Mouse (Mus musculus) embryonic facial prominence, embryonic 13.5 days (tissue): ENCODE measurements around the gene Tbx5. TPM values are rescaled to one million over a fixed set of nuclear protein-coding genes. Genes with fewer than 3 reads are reported as not detected.

ENCODE experiments used
- ATAC-seq: fragments of 200-750 bp; cut with Nextera tagmentation; 2 replicates; pipeline ENCODE4 v1.8.0; 2017; ENCODE audit warnings: low read depth; ENCODE audit not compliant: insufficient number of reproducible peaks, insufficient read depth, low FRiP score, low TSS enrichment
- H3K27ac ChIP-seq: fragments of 300-500 bp; sonication (generic); 2 replicates; pipeline ENCODE4 v1.5.1; 2015; ENCODE audit warnings: moderate library complexity, mild to moderate bottlenecking, inconsistent platforms
- H3K27me3 ChIP-seq: fragments of 300-500 bp; sonication (generic); 2 replicates; pipeline ENCODE4 v1.6.1; 2015; ENCODE audit warnings: mild to moderate bottlenecking, inconsistent platforms
- H3K36me3 ChIP-seq: fragments of 300-500 bp; sonication (generic); 2 replicates; pipeline ENCODE4 v1.6.1; 2015; ENCODE audit warnings: mild to moderate bottlenecking, inconsistent platforms
- H3K4me1 ChIP-seq: fragments of 300-500 bp; sonication (generic); 2 replicates; pipeline ENCODE4 v1.6.1; 2015; ENCODE audit warnings: inconsistent platforms
- H3K4me2 ChIP-seq: fragments of 300-500 bp; sonication (generic); 2 replicates; pipeline ENCODE4 v1.6.1; 2015; ENCODE audit warnings: moderate library complexity, mild to moderate bottlenecking, inconsistent platforms
- H3K4me3 ChIP-seq: fragments of 300-500 bp; sonication (generic); 2 replicates; pipeline ENCODE4 v1.5.1; 2015; ENCODE audit warnings: mild to moderate bottlenecking, inconsistent platforms
- H3K9ac ChIP-seq: fragments of 300-500 bp; sonication (generic); 2 replicates; pipeline ENCODE4 v1.6.1; 2015; ENCODE audit warnings: mild to moderate bottlenecking, inconsistent platforms
- H3K9me3 ChIP-seq: fragments of 300-500 bp; sonication (generic); 2 replicates; pipeline ENCODE4 v1.6.1; 2016; ENCODE audit warnings: inconsistent platforms
- WGBS: fragments of 180-500 bp; shearing (Covaris S2); methylation state at CpG from one replicate; pipeline ENCODE4 v1.1.7; 2015; ENCODE audit warnings: mixed read lengths; 5-methylcytosine and 5-hydroxymethylcytosine counted together
- polyA plus RNA-seq: library from polyadenylated mRNA; unstranded; fragments of >200 nt; fragmentation: Nextera tagmentation; extraction: Ambion mirVana; gene quantifications from 2 replicates; pipeline ENCODE4 v1.2.1, GENCODE M21; 2015

Tbx5 gene
- polyA plus RNA-seq, 1 experiment from 2014 or later, result 1.4 TPM

GRCm38 (mm10) chr5:119857052-119857451, 24.6 kb downstream of the Tbx5 start:
- ATAC-seq, result no peak
- H3K36me3 ChIP-seq, result no peaks in the 10 kb centered on the region
- H3K9me3 ChIP-seq, result no peaks in the 10 kb centered on the region
- no peak overlapping the region for H3K9ac ChIP-seq
- H3K27me3 ChIP-seq, result peaks cover 37% of the 10 kb centered on the region
- H3K27ac ChIP-seq, result no peak overlapping the region
- no peak overlapping the region for H3K4me2 ChIP-seq
- H3K4me3 ChIP-seq, result no peak overlapping the region
- WGBS, result 38% methylated on average over 4 of the region's 4 CpGs
- no peaks in the 10 kb centered on the region for H3K4me1 ChIP-seq

- H3K27me3 ChIP-seq, result peaks cover 50% of the 10 kb centered on the region
- no peak overlapping the region for H3K4me3 ChIP-seq
- no peak overlapping the region for H3K4me2 ChIP-seq
- no peak overlapping the region for H3K27ac ChIP-seq
- peaks cover 4% of the 10 kb centered on the region for H3K4me1 ChIP-seq
- no peak overlapping the region for H3K9ac ChIP-seq
- no peaks in the 10 kb centered on the region for H3K9me3 ChIP-seq
- no peak for ATAC-seq
- WGBS, result 58% methylated on average over 5 of the region's 5 CpGs
- no peaks in the 10 kb centered on the region for H3K36me3 ChIP-seq
These were observed 28.8 kb downstream of the Tbx5 start for GRCm38 (mm10) chr5:119861301-119861700.

- no peak for ATAC-seq
- Histone ChIP-seq H3K9me3 (no peaks in the 10 kb centered on the region), H3K4me3 (no peak overlapping the region), H3K4me2 (no peak overlapping the region), H3K36me3 (no peaks in the 10 kb centered on the region), H3K4me1 (peaks cover 14% of the 10 kb centered on the region), H3K27ac (no peak overlapping the region), H3K9ac (no peak overlapping the region), H3K27me3 (peaks cover 51% of the 10 kb centered on the region)
- 85% methylated on average over 5 of the region's 5 CpGs for WGBS
These were observed 30.0 kb downstream of the Tbx5 start for GRCm38 (mm10) chr5:119862431-119862830.

GRCm38 (mm10) chr5:119866277-119867235, 34.1 kb downstream of the Tbx5 start:
- Histone ChIP-seq H3K27me3 (peaks cover 38% of the 10 kb centered on the region), H3K4me3 (peak overlapping the region; percentile 26), H3K36me3 (no peaks in the 10 kb centered on the region), H3K4me2 (peak overlapping the region; percentile 57), H3K27ac (no peak overlapping the region; the same call in none of the 2 replicates), H3K9me3 (no peaks in the 10 kb centered on the region), H3K9ac (0 out of 2 replicates have a peak overlapping the region, but pooled peaks have one; percentile 40), H3K4me1 (peaks cover 14% of the 10 kb centered on the region)
- 8% methylated on average over 31 of the region's 31 CpGs for WGBS
- 0 out of 2 replicates have a peak, but pooled peaks have one; percentile 52 for ATAC-seq

GRCm38 (mm10) chr5:119867986-119868385, 35.5 kb downstream of the Tbx5 start:
- Histone ChIP-seq H3K27ac (no peak overlapping the region), H3K4me3 (no peak overlapping the region), H3K9ac (no peak overlapping the region), H3K27me3 (peaks cover 38% of the 10 kb centered on the region), H3K4me1 (peaks cover 14% of the 10 kb centered on the region), H3K4me2 (no peak overlapping the region), H3K36me3 (no peaks in the 10 kb centered on the region), H3K9me3 (no peaks in the 10 kb centered on the region)
- no peak for ATAC-seq
- 53% methylated on average over 6 of the region's 6 CpGs for WGBS

GRCm38 (mm10) chr5:119875421-119875820, 43.0 kb downstream of the Tbx5 start:
- peaks cover 15% of the 10 kb centered on the region for H3K27me3 ChIP-seq
- no peak for ATAC-seq
- H3K4me1 ChIP-seq, result peaks cover 15% of the 10 kb centered on the region
- no peaks in the 10 kb centered on the region for H3K36me3 ChIP-seq
- H3K4me3 ChIP-seq, result no peak overlapping the region
- H3K9me3 ChIP-seq, result no peaks in the 10 kb centered on the region
- WGBS, result 24% methylated on average over 2 of the region's 2 CpGs
- H3K27ac ChIP-seq, result no peak overlapping the region
- no peak overlapping the region for H3K4me2 ChIP-seq
- no peak overlapping the region for H3K9ac ChIP-seq

GRCm38 (mm10) chr5:119877185-119877584, 44.7 kb downstream of the Tbx5 start:
- 74% methylated on average over 6 of the region's 6 CpGs for WGBS

GRCm38 (mm10) chr5:119885595-119885994, 53.1 kb downstream of the Tbx5 start:
- Histone ChIP-seq H3K27me3 (no peaks in the 10 kb centered on the region), H3K4me1 (no peaks in the 10 kb centered on the region), H3K27ac (no peak overlapping the region), H3K36me3 (no peaks in the 10 kb centered on the region), H3K4me2 (no peak overlapping the region), H3K4me3 (no peak overlapping the region), H3K9me3 (no peaks in the 10 kb centered on the region), H3K9ac (no peak overlapping the region)
- 83% methylated on average over 6 of the region's 8 CpGs for WGBS
- no peak for ATAC-seq

More at GRCm38 (mm10) chr5:119877185-119877584, 44.7 kb downstream of the Tbx5 start:
- Histone ChIP-seq H3K27me3 (peaks cover 15% of the 10 kb centered on the region), H3K9me3 (no peaks in the 10 kb centered on the region), H3K36me3 (no peaks in the 10 kb centered on the region), H3K4me3 (no peak overlapping the region), H3K27ac (no peak overlapping the region), H3K4me1 (peaks cover 15% of the 10 kb centered on the region), H3K4me2 (no peak overlapping the region), H3K9ac (no peak overlapping the region)
- no peak for ATAC-seq

GRCm38 (mm10) chr5:119887381-119887780, 54.9 kb downstream of the Tbx5 start:
- no peak overlapping the region for H3K9ac ChIP-seq
- no peaks in the 10 kb centered on the region for H3K36me3 ChIP-seq
- no peaks in the 10 kb centered on the region for H3K27me3 ChIP-seq
- no peak overlapping the region for H3K27ac ChIP-seq
- no peak overlapping the region for H3K4me2 ChIP-seq
- H3K9me3 ChIP-seq, result no peaks in the 10 kb centered on the region
- 81% methylated on average over 8 of the region's 8 CpGs for WGBS
- H3K4me1 ChIP-seq, result peaks cover 8% of the 10 kb centered on the region
- no peak overlapping the region for H3K4me3 ChIP-seq
- no peak for ATAC-seq

- no peak overlapping the region for H3K4me2 ChIP-seq
- 26% methylated on average over 5 of the region's 5 CpGs for WGBS
- no peak overlapping the region for H3K27ac ChIP-seq
- H3K9ac ChIP-seq, result no peak overlapping the region
- H3K4me1 ChIP-seq, result peaks cover 10% of the 10 kb centered on the region
- no peak overlapping the region for H3K4me3 ChIP-seq
- no peak for ATAC-seq
- H3K27me3 ChIP-seq, result 0 out of 2 replicates have a peak, but pooled peaks cover 3% of the 10 kb centered on the region
- H3K9me3 ChIP-seq, result no peaks in the 10 kb centered on the region
- no peaks in the 10 kb centered on the region for H3K36me3 ChIP-seq
These were observed 59.5 kb downstream of the Tbx5 start for GRCm38 (mm10) chr5:119891960-119892359.

GRCm38 (mm10) chr5:119893060-119893459, 60.6 kb downstream of the Tbx5 start:
- Histone ChIP-seq H3K27me3 (0 out of 2 replicates have a peak, but pooled peaks cover 3% of the 10 kb centered on the region), H3K4me2 (no peak overlapping the region), H3K9ac (no peak overlapping the region), H3K4me1 (peaks cover 10% of the 10 kb centered on the region), H3K9me3 (no peaks in the 10 kb centered on the region), H3K4me3 (no peak overlapping the region), H3K36me3 (no peaks in the 10 kb centered on the region), H3K27ac (no peak overlapping the region)
- ATAC-seq, result no peak
- 75% methylated on average over 3 of the region's 3 CpGs for WGBS

- Histone ChIP-seq H3K9me3 (no peaks in the 10 kb centered on the region), H3K4me2 (no peak overlapping the region), H3K4me1 (peaks cover 9% of the 10 kb centered on the region), H3K36me3 (no peaks in the 10 kb centered on the region), H3K27me3 (0 out of 2 replicates have a peak, but pooled peaks cover 3% of the 10 kb centered on the region), H3K4me3 (no peak overlapping the region), H3K9ac (no peak overlapping the region), H3K27ac (no peak overlapping the region)
- no peak for ATAC-seq
- 84% methylated on average over 3 of the region's 3 CpGs for WGBS
These were observed 64.1 kb downstream of the Tbx5 start for GRCm38 (mm10) chr5:119896605-119897004.
